Mouse (Mus musculus): Measurements from ENCODE around the gene Anapc7. TPM values are rescaled to one million over a fixed set of nuclear protein-coding genes. Genes with fewer than 3 reads are reported as not detected.

Gene Anapc7
- polyA plus RNA-seq, 1 experiment from 2014 or later = 32.0 TPM

Other genes starting within 250 kb of the Anapc7 start
- 1.8 and 2.8 TPM in 2 replicates for gene Hvcn1, start 214.9 kb upstream of the Anapc7 start, polyA plus RNA-seq (2016; fragmentation: Nextera tagmentation; extraction: Ambion mirVana)
- 2.7 and 3.2 TPM in 2 replicates for gene Tctn1, start 157.2 kb upstream of the Anapc7 start, polyA plus RNA-seq (2016; fragmentation: Nextera tagmentation; extraction: Ambion mirVana)
- 13.4 and 14.3 TPM in 2 replicates for gene Pptc7, start 137.3 kb upstream of the Anapc7 start, polyA plus RNA-seq (2016; fragmentation: Nextera tagmentation; extraction: Ambion mirVana)
- gene Rad9b, start 67.5 kb upstream of the Anapc7 start, polyA plus RNA-seq (2016; fragmentation: Nextera tagmentation; extraction: Ambion mirVana) = 7.8 and 9.1 TPM in 2 replicates
- 219 and 232 TPM in 2 replicates for gene Vps29, start 67.3 kb upstream of the Anapc7 start, polyA plus RNA-seq (2016; fragmentation: Nextera tagmentation; extraction: Ambion mirVana)
- 58.7 and 59.1 TPM in 2 replicates for gene Gpn3, start 49.8 kb upstream of the Anapc7 start, polyA plus RNA-seq (2016; fragmentation: Nextera tagmentation; extraction: Ambion mirVana)
- 59.3 and 64.2 TPM in 2 replicates for gene Fam216a, start 49.3 kb upstream of the Anapc7 start, polyA plus RNA-seq (2016; fragmentation: Nextera tagmentation; extraction: Ambion mirVana)
- 105 and 109 TPM in 2 replicates for gene Arpc3, start 29.8 kb upstream of the Anapc7 start, polyA plus RNA-seq (2016; fragmentation: Nextera tagmentation; extraction: Ambion mirVana)
- gene Atp2a2, start 80.5 kb downstream of the Anapc7 start, polyA plus RNA-seq (2016; fragmentation: Nextera tagmentation; extraction: Ambion mirVana) = 414 and 424 TPM in 2 replicates
- 25.2 and 30.0 TPM in 2 replicates for gene Ift81, start 192.8 kb downstream of the Anapc7 start, polyA plus RNA-seq (2016; fragmentation: Nextera tagmentation; extraction: Ambion mirVana)
- 0.76 and 0.91 TPM in 2 replicates for gene P2rx7, start 222.2 kb downstream of the Anapc7 start, polyA plus RNA-seq (2016; fragmentation: Nextera tagmentation; extraction: Ambion mirVana)